Mouse (Mus musculus) frontal cortex, adult (tissue): ENCODE results near the gene 4933400A11Rik.

Experiments used
- ATAC-seq: cut with Nextera tagmentation; 2 replicates; pipeline ENCODE4 v1.9.2; 2017; ENCODE audit warnings: mild to moderate bottlenecking, moderate library complexity, mixed read lengths; ENCODE audit not compliant: low TSS enrichment

4933400A11Rik gene

DNA sequence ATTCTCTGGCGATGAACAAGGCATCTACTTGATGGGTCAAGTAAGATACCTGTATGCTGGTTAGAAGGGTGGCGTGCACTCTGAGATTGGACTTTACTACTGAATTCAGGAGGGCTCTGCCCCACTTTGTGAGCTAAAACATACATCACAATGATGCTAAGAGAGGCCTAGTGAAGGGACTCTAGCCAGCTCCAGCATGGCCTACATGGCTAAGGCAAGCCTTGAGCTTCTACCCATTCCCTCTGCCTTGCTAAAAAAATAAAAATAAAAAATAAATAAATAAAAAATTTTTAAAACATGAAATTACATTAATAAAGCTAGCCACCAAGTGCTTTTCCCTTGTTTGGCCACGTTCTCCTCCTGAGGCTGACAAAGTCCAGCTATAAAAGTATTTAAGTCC lies at the start of gene 4933400A11Rik:
4933400A11Rik (minus strand) TSS at position 101 of the 400 bp plus-strand sequence.
- ATAC-seq: no peak

DNA sequence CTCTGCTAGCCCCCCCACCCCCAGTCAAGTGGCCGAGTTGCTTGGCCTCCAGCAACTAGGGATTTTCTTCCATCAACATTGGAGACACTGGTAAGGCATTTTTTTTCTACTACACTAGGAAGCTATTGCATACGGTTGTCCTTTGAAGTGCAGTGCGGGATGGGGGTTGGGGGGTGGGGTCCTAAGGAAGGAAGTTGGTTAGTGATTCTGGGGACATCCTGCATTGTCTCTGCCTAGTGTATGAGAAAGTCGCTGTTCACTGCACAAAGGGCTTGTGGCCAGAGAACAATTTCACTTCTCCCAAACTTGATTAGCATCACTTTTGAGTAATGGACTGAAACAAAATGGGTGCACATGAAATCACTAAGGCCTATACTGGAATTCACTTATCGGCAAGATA lies 48.7 kb upstream of the 4933400A11Rik start:
- no peak for ATAC-seq

GRCm38 (mm10) chrX:169827720-169828119 lies 48.3 kb upstream of the 4933400A11Rik start:
- ATAC-seq: peak; percentile 31; the same call in 1 of the 2 replicates

GRCm38 (mm10) chrX:169826947-169827346 lies 47.5 kb upstream of the 4933400A11Rik start:
- peak; percentile 74; the same call in 1 of the 2 replicates for ATAC-seq

DNA sequence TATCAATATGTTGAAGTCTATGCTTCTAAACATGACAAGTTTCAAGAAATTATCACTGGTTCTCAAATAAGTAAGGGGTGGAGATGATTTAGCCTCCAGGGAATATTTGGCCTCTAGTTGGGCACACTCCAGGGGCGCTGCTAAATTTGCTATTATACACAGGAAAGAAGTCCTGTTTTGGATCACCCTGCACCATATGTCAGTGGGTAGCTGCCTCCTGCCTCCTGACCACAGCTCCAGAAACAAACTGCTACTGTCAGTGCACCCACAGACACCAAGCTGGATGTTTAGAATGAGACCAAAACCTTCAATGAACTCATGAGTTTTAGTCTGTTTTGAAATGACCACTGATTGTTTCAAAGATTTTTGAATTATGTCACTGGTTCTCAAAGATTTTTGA lies 34.2 kb upstream of the 4933400A11Rik start:
- ATAC-seq: peak; percentile 44; the same call in 1 of the 2 replicates

- no peak for ATAC-seq
Observed at GRCm38 (mm10) chrX:169811783-169812182, 32.3 kb upstream of the 4933400A11Rik start.

DNA sequence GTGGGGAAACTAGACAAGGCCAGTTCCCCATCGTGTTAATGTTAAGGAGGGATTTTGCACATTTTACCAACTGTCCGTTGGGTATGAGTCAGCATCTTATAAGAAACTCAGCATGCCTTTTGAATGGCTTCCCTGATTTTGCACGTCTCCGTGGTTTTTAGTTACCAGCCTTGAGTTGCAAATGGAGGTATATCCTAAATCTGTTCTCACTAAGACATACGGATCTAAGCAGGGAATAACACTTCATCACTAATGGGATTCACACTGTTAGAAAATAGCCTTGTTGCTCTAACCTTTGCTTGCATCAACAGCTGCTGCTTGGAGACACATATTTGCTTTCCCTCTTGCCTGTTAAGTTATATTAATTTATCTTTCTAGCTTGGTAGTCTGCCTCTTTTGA lies 31.9 kb upstream of the 4933400A11Rik start:
- ATAC-seq: no peak; the same call in 1 of the 2 replicates

GRCm38 (mm10) chrX:169807744-169808143 lies 28.3 kb upstream of the 4933400A11Rik start:
- ATAC-seq: no peak

- no peak for ATAC-seq
Observed at GRCm38 (mm10) chrX:169805791-169806190, 26.4 kb upstream of the 4933400A11Rik start.

DNA sequence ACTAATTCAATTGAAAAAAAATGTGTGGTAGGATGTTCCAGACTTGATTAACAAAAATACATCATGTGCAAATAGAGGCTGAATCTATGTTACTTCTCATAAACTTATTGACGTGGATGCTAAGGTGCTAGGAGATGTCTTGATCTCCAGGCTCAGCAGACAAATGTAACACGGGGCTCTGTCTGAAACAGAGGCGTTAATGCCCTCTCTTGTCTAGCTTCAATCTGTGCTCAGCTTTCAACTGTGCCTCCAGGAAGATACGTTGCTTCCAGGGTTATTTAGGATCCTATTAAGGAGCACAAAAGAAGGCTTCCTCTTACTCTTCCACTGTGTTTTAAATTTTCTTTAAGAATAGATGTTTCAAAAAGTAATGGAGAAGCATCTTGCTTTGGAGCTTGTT lies 20.8 kb upstream of the 4933400A11Rik start:
- no peak for ATAC-seq

GRCm38 (mm10) chrX:169798987-169799680 lies 19.7 kb upstream of the 4933400A11Rik start:
- ATAC-seq: no peak

GRCm38 (mm10) chrX:169797148-169797547 lies 17.7 kb upstream of the 4933400A11Rik start:
- peak; percentile 62; the same call in 1 of the 2 replicates for ATAC-seq

DNA sequence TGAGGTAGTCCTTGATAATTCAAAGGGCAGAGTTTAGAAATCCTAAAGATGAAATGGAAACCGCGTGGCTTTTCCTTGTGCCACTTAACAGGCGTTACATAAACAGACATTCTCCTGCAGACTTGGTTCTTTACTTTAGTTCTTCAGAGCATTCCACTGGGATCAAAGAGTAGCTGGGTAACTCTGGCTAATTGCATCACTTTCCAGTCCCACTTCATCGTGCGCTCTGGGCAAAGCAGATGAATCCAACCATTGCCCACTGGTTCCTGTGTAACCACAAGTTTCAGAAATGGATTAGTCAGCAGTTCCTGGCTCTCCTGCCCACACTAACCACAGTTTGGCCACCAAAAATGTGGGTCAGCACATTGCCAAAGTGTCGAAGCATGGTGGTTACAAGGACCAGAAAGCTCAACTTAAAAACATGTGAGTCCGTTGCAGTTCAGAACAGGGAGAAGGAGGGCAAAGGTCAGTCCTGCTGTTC lies 15.4 kb upstream of the 4933400A11Rik start:
- no peak for ATAC-seq

GRCm38 (mm10) chrX:169794421-169794820 lies 15.0 kb upstream of the 4933400A11Rik start:
- ATAC-seq: no peak

DNA sequence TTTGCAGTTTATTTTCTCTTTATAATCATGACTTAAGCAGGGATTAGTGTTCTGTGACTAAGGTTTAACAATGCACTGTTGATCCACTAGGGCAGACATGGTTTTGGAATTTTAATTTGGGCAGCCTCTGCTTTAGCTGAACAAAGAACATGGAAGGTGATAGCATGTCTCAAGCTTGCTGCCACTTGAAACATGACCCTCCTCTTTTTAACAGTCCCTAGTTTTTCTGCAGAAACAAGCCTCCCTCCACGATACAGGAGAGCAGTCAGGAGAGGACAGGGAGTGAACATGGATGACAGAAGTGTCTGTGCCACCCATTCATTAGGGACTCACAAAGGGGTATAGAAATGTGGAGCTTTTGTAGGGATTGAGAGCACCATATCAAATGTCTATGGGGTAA lies 13.4 kb upstream of the 4933400A11Rik start:
- no peak for ATAC-seq

- no peak for ATAC-seq
Observed at GRCm38 (mm10) chrX:169789702-169790101, 10.3 kb upstream of the 4933400A11Rik start.

GRCm38 (mm10) chrX:169758001-169758400 lies 21.4 kb downstream of the 4933400A11Rik start:
- no peak for ATAC-seq

DNA sequence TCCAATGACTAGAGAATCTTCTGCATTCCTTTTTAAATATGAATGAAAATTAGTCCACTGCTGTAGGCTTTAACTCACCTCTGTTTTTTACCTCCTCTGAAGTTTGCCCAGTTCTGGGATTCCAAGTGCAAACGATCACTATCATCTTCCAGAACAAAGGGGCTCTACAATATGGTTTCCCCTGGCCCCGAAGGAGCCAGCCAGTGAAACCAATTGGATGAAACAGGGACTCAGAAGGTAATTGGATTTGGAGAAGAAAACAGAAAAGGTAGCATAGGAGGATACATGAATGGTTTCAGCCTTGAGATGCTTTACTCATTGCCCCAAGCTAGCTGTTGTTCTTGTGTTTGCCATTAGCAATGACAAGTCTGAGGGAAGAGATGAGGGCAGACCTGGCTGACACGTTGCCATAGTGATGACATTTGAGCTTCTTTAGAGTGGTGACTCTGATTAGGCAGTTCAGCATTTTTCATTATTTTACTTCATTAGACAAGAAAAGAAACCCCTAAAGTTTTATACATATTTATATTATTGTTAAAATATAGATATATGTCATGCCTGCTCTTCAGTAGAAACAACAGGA lies 44.0 kb downstream of the 4933400A11Rik start:
- no peak for ATAC-seq
